ENCODE assay signal across 19 mouse cellular contexts in the genomic region with DNA sequence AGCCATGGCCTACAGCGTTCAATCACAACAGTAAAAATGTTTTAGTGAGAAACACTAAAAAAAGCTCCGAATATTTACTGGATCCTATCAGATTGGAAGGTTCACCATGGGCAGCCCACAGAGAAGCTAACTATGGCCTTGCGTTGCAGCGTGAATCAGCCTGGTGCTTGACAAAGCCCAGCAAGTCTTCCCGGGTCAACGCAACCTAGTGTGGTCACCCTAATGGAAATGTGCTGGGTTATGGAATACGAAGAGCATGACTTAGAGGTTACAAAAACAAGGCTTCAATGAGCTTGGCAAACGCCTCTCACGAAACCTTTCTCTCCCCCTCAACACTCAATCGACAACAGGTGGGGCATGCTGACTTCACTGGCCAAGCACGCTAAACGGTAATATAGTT.
"Had no signal": no experiment of that assay in that cellular context is flagged by ENCODE, and none has a peak within 500 bp of the region (broad histone marks: within the 10 kb centered on the region; RNA-seq: fewer than 3 reads in every experiment).

No protein-coding gene starts in this region.

- H3K9ac ChIP-seq: limb, embryonic 13.5 days; liver, embryonic 12.5 days; lung, embryonic 15.5 days; midbrain, embryonic 15.5 days; neural tube, embryonic 12.5 days; stomach, embryonic 15.5 days had no signal

- H3K4me2 ChIP-seq: limb, embryonic 13.5 days; liver, embryonic 12.5 days; lung, embryonic 15.5 days; midbrain, embryonic 11.5 days; midbrain, embryonic 15.5 days; neural tube, embryonic 12.5 days; stomach, embryonic 15.5 days had no signal

- H3K9me3 ChIP-seq: limb, embryonic 13.5 days; liver, embryonic 12.5 days; lung, embryonic 15.5 days; megakaryocyte, embryonic 14.5 days; midbrain, embryonic 15.5 days; neural tube, embryonic 12.5 days; stomach, embryonic 15.5 days had no signal

- H3K4me3 ChIP-seq: limb, embryonic 13.5 days; liver, embryonic 12.5 days; lung, embryonic 15.5 days; midbrain, embryonic 15.5 days; neural tube, embryonic 12.5 days; stomach, embryonic 15.5 days had no signal

- H3K36me3 ChIP-seq: limb, embryonic 13.5 days; liver, embryonic 12.5 days; lung, embryonic 15.5 days; midbrain, embryonic 15.5 days; neural tube, embryonic 12.5 days; stomach, embryonic 15.5 days had no signal

- DNase-seq: kidney, adult 8-10 months; kidney, postnatal 36 days; layer of hippocampus, adult 9-11 months; layer of hippocampus, postnatal 36 days; lung, postnatal 14 days; retina, postnatal 1 day; right cerebral cortex, postnatal 4 days; spleen, adult 18-20 months; thymus, adult 2 months; thymus, postnatal 25 days had no signal

- H3K27me3 ChIP-seq: limb, embryonic 13.5 days; liver, embryonic 12.5 days; lung, embryonic 15.5 days; megakaryocyte, embryonic 14.5 days; midbrain, embryonic 15.5 days; neural tube, embryonic 12.5 days; stomach, embryonic 15.5 days had no signal

- ATAC-seq: liver, embryonic 12.5 days; midbrain, embryonic 15.5 days had no signal

- H3K27ac ChIP-seq: limb, embryonic 13.5 days; liver, embryonic 12.5 days; lung, embryonic 15.5 days; macrophage; midbrain, embryonic 15.5 days; neural tube, embryonic 12.5 days; stomach, embryonic 15.5 days had no signal
